ENCODE assay signal across 27 mouse cellular contexts in genomic region chr8:12387901-12388300, GRCm38 (mm10). TPM values are rescaled to one million over a fixed set of nuclear protein-coding genes. Genes with fewer than 3 reads are reported as not detected.
DNase-seq lines count a peak whose midpoint lies in the region; ATAC-seq lines count a peak whose summit lies in the region.
"Had no signal": no experiment of that assay in that cellular context is flagged by ENCODE, and none has a peak within 500 bp of the region (broad histone marks: within the 10 kb centered on the region; RNA-seq: fewer than 3 reads in every experiment).

No protein-coding gene starts in this region.

- H3K4me3 ChIP-seq in neural tube, embryonic 15.5 days (replicated peaks) = no peak overlapping the region
- peak overlapping the region; percentile 53 for H3K4me3 ChIP-seq in forebrain, embryonic 16.5 days (replicated peaks; ENCODE audit: low read length)
- no peak overlapping the region for H3K4me3 ChIP-seq in midbrain, embryonic 12.5 days
- H3K4me3 ChIP-seq: limb, embryonic 13.5 days; liver, embryonic 15.5 days; myocyte had no signal

- H3K4me2 ChIP-seq in neural tube, embryonic 15.5 days = no peak overlapping the region
- peak overlapping the region; percentile 80 for H3K4me2 ChIP-seq in forebrain, embryonic 16.5 days (ENCODE audit: low read length)
- peak overlapping the region; percentile 69 for H3K4me2 ChIP-seq in midbrain, embryonic 12.5 days (replicated peaks)
- H3K4me2 ChIP-seq: heart, embryonic 11.5 days; limb, embryonic 13.5 days; liver, embryonic 15.5 days had no signal

- no peaks in the 10 kb centered on the region for H3K9me3 ChIP-seq in neural tube, embryonic 15.5 days (replicated peaks)
- no peaks in the 10 kb centered on the region for H3K9me3 ChIP-seq in forebrain, embryonic 16.5 days (ENCODE audit: control insufficient read depth, low read length)
- no peaks in the 10 kb centered on the region for H3K9me3 ChIP-seq in midbrain, embryonic 12.5 days
- H3K9me3 ChIP-seq: limb, embryonic 13.5 days; liver, embryonic 15.5 days had no signal

- peaks cover 78% of the 10 kb centered on the region for H3K27me3 ChIP-seq in neural tube, embryonic 15.5 days (replicated peaks)
- H3K27me3 ChIP-seq in forebrain, embryonic 16.5 days (replicated peaks; ENCODE audit: control insufficient read depth, insufficient read depth, low read length) = peaks cover 12% of the 10 kb centered on the region
- H3K27me3 ChIP-seq in midbrain, embryonic 12.5 days = peaks cover 90% of the 10 kb centered on the region

- H3K9ac ChIP-seq in neural tube, embryonic 15.5 days (replicated peaks) = no peak overlapping the region
- H3K9ac ChIP-seq in forebrain, embryonic 16.5 days (replicated peaks; ENCODE audit: low read depth, low read length) = peak overlapping the region; percentile 40
- H3K9ac ChIP-seq in midbrain, embryonic 12.5 days (replicated peaks) = no peak overlapping the region
- H3K9ac ChIP-seq: limb, embryonic 13.5 days; liver, embryonic 15.5 days had no signal

- DNase-seq in neural tube, embryonic 10.5 days (ENCODE audit: extremely low spot score, low spot score) = peak; percentile 27
- no peak for DNase-seq in spleen, adult 12 weeks (ENCODE audit: low spot score)
- DNase-seq in lung, postnatal 36 days = no peak
- DNase-seq: adrenal gland, postnatal 14 days; cerebellum, adult 8-10 months; gastrocnemius, postnatal 14 days; spleen, adult 18-20 months; thymus, adult 18-20 months had no signal

- H3K27ac ChIP-seq in neural tube, embryonic 15.5 days (replicated peaks) = no peak overlapping the region
- H3K27ac ChIP-seq in forebrain, embryonic 16.5 days (ENCODE audit: low read length) = peak overlapping the region; percentile 69
- H3K27ac ChIP-seq in midbrain, embryonic 12.5 days (replicated peaks) = no peak overlapping the region
- H3K27ac ChIP-seq: limb, embryonic 13.5 days; liver, embryonic 15.5 days had no signal

- no peak for ATAC-seq in neural tube, embryonic 15.5 days (ENCODE audit: low FRiP score)
- ATAC-seq in forebrain, embryonic 16.5 days = no peak
- ATAC-seq in midbrain, embryonic 12.5 days (ENCODE audit: low FRiP score, low read depth) = no peak
- no peak for ATAC-seq in erythroblast, adult 5-6 weeks (replicated peaks; ENCODE audit: low FRiP score, poor library complexity, severe bottlenecking)
- ATAC-seq: activated CD4-positive, CD25-positive, alpha-beta regulatory T cell, adult 4 months; lung, postnatal 0 days; Patski had no signal

- no peaks in the 10 kb centered on the region for H3K36me3 ChIP-seq in neural tube, embryonic 15.5 days
- no peaks in the 10 kb centered on the region for H3K36me3 ChIP-seq in forebrain, embryonic 16.5 days (ENCODE audit: control insufficient read depth, insufficient read depth)
- H3K36me3 ChIP-seq in midbrain, embryonic 12.5 days = no peaks in the 10 kb centered on the region
- H3K36me3 ChIP-seq: limb, embryonic 13.5 days; liver, embryonic 15.5 days had no signal

- H3K4me1 ChIP-seq in neural tube, embryonic 15.5 days = peaks cover 35% of the 10 kb centered on the region
- peaks cover 49% of the 10 kb centered on the region for H3K4me1 ChIP-seq in forebrain, embryonic 16.5 days (replicated peaks; ENCODE audit: control insufficient read depth, insufficient read depth, low read length)
- peaks cover 70% of the 10 kb centered on the region for H3K4me1 ChIP-seq in midbrain, embryonic 12.5 days

- 24% methylated on average over 4 of the region's 4 CpGs for WGBS in neural tube, embryonic 15.5 days
- WGBS in forebrain, embryonic 16.5 days = 37% methylated on average over 4 of the region's 4 CpGs
- WGBS in midbrain, embryonic 12.5 days = 7% methylated on average over 4 of the region's 4 CpGs

RNA-seq across cellular contexts. Expression of gene Sox1, which starts 7.2 kb away (rescaled TPM):
- polyA plus RNA-seq in neural tube, embryonic 15.5 days (2015; fragmentation: Nextera tagmentation; extraction: Ambion mirVana) = 0.40 and 0.91 TPM in 2 replicates
- 4.4 and 4.5 TPM in 2 replicates for polyA plus RNA-seq in forebrain, embryonic 16.5 days (2015; fragmentation: Nextera tagmentation; extraction: Ambion mirVana)
- polyA plus RNA-seq in midbrain, embryonic 12.5 days (2016; fragmentation: Nextera tagmentation; extraction: Ambion mirVana) = 6.5 and 8.4 TPM in 2 replicates
- total RNA-seq in erythroblast, adult 5-6 weeks (2015; ENCODE audit: low replicate concordance) = not detected in 2 replicates
- not detected in 2 replicates for total RNA-seq in erythroblast, adult 5-6 weeks (2017; ENCODE audit: low replicate concordance)
- total RNA-seq: adrenal gland, postnatal 14 days; common myeloid progenitor, adult 5-6 weeks; gastrocnemius, postnatal 14 days; heart, postnatal 25 days; megakaryocyte, adult 5-6 weeks had no signal
- polyA plus RNA-seq: activated CD4-positive, CD25-positive, alpha-beta regulatory T cell, adult 4 months; C2C12; embryonic facial prominence, embryonic 14.5 days; heart, embryonic 11.5 days; intestine, embryonic 14.5 days; kidney, embryonic 14.5 days; limb, embryonic 13.5 days; liver, embryonic 15.5 days; lung, postnatal 0 days; myocyte; Patski; stomach, embryonic 14.5 days had no signal
